Mouse (Mus musculus): ENCODE measurements around the gene Rgs19. TPM values are rescaled to one million over a fixed set of nuclear protein-coding genes. Genes with fewer than 3 reads are reported as not detected.

The Rgs19 gene
- 1 to 10 TPM; 7.2 to 8.1 TPM for total RNA-seq (2021)
- long read RNA-seq, experiment 1, partial matches to known transcripts, result 0 of 11 reads
- long read RNA-seq, experiment 1, other reads (novel, unspliced or antisense), result 1 of 11 reads
- long read RNA-seq, experiment 2, partial matches to known transcripts, result 0 of 6 reads
- long read RNA-seq, experiment 2, other reads (novel, unspliced or antisense), result 1 of 6 reads

- peak; percentile 83 to 88 for DNase-seq
- intact Hi-C loops (cut with DNase I), result no loop called here
Measured at GRCm38 (mm10) chr2:181693339-181694280, at the start of gene Rgs19. Rgs19 (minus strand) TSS chr2:181693977.

- DNase-seq, result no peak
- intact Hi-C loops (cut with DNase I), result no loop called here
Measured at GRCm38 (mm10) chr2:181730051-181730450, 36.3 kb upstream of the Rgs19 start.

- no peak for DNase-seq
- intact Hi-C loops (cut with DNase I), result no loop called here
Measured at GRCm38 (mm10) chr2:181727659-181728262, 34.0 kb upstream of the Rgs19 start.

GRCm38 (mm10) chr2:181722213-181722612, 28.4 kb upstream of the Rgs19 start:
- intact Hi-C loops (cut with DNase I), result no loop called here
- DNase-seq, result peak; percentile 14 to 28

GRCm38 (mm10) chr2:181721200-181721599, 27.4 kb upstream of the Rgs19 start:
- intact Hi-C loops (cut with DNase I), result no loop called here
- no peak for DNase-seq

GRCm38 (mm10) chr2:181720061-181720460, 26.3 kb upstream of the Rgs19 start:
- no peak for DNase-seq
- intact Hi-C loops (cut with DNase I), result no loop called here

GRCm38 (mm10) chr2:181716991-181717390, 23.2 kb upstream of the Rgs19 start:
- intact Hi-C loops (cut with DNase I), result no loop called here
- no peak for DNase-seq

GRCm38 (mm10) chr2:181715382-181715781, 21.6 kb upstream of the Rgs19 start:
- no peak for DNase-seq
- intact Hi-C loops (cut with DNase I), result no loop called here

- intact Hi-C loops (cut with DNase I), result no loop called here
- peak in 1 of 2 experiments; percentile 15 for DNase-seq
Measured at GRCm38 (mm10) chr2:181714903-181715326, 21.1 kb upstream of the Rgs19 start, which contains the start of gene Oprl1. Oprl1 (plus strand) TSS chr2:181715016.

GRCm38 (mm10) chr2:181713749-181714148, 20.0 kb upstream of the Rgs19 start:
- intact Hi-C loops (cut with DNase I), result no loop called here
- no peak for DNase-seq

- intact Hi-C loops (cut with DNase I), result loop anchor here (5.0 kb wide), 1 partner anchor 84 kb away; no protein-coding TSS in a partner anchor
- no peak for DNase-seq
Measured at GRCm38 (mm10) chr2:181706668-181707067, 12.9 kb upstream of the Rgs19 start.

- intact Hi-C loops (cut with DNase I), result no loop called here
Measured at GRCm38 (mm10) chr2:181698241-181698640, 4.5 kb upstream of the Rgs19 start, which contains the start of gene Lkaaear1. Lkaaear1 (minus strand) TSS chr2:181698442.

GRCm38 (mm10) chr2:181696801-181697420, 3.1 kb upstream of the Rgs19 start:
- intact Hi-C loops (cut with DNase I), result no loop called here

More at GRCm38 (mm10) chr2:181698241-181698640, 4.5 kb upstream of the Rgs19 start, which contains the start of gene Lkaaear1:
- DNase-seq, result no peak

GRCm38 (mm10) chr2:181695776-181696175, 2.0 kb upstream of the Rgs19 start:
- DNase-seq, result no peak
- intact Hi-C loops (cut with DNase I), result no loop called here

More at GRCm38 (mm10) chr2:181696801-181697420, 3.1 kb upstream of the Rgs19 start:
- no peak for DNase-seq

- DNase-seq, result no peak
- intact Hi-C loops (cut with DNase I), result no loop called here
Measured at GRCm38 (mm10) chr2:181694581-181694980, 804 bp upstream of the Rgs19 start.

- no peak for DNase-seq
- intact Hi-C loops (cut with DNase I), result no loop called here
Measured at GRCm38 (mm10) chr2:181692304-181692703, 1.5 kb downstream of the Rgs19 start.

GRCm38 (mm10) chr2:181691571-181691970, 2.2 kb downstream of the Rgs19 start:
- intact Hi-C loops (cut with DNase I), result no loop called here
- no peak for DNase-seq

- intact Hi-C loops (cut with DNase I), result no loop called here
- DNase-seq, result no peak
Measured at GRCm38 (mm10) chr2:181691083-181691482, 2.7 kb downstream of the Rgs19 start.

GRCm38 (mm10) chr2:181689466-181690160, 4.2 kb downstream of the Rgs19 start:
- intact Hi-C loops (cut with DNase I), result no loop called here
- no peak for DNase-seq

GRCm38 (mm10) chr2:181687586-181687985, 6.2 kb downstream of the Rgs19 start:
- intact Hi-C loops (cut with DNase I), result no loop called here
- DNase-seq, result no peak

All from heart, postnatal 14 days (tissue).